Mouse (Mus musculus) thymus, postnatal 14 days (tissue): ENCODE data around the gene Ank.

Experiments
- DNase-seq: peaks from one replicate; pipeline ENCODE4 v3.0.0; 2021

Gene Ank

DNA sequence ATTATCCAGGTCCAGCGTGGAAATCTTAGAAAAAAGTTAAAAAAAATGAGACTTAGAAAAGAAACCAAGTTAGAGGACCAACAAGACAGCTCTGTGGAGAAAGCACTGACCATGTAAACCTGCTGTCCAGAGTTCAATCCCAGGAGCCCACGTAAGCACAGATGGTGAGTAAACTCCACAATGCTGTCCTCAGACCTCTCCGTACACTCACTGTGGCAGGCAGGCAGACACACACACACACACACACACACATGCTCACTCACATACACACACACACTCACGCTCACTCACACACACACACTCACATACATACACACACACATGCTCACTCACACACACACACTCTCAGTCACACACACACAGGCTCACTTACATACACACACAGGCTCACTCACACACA, 146.8 kb downstream of the Ank start:
- DNase-seq = no peak

DNA sequence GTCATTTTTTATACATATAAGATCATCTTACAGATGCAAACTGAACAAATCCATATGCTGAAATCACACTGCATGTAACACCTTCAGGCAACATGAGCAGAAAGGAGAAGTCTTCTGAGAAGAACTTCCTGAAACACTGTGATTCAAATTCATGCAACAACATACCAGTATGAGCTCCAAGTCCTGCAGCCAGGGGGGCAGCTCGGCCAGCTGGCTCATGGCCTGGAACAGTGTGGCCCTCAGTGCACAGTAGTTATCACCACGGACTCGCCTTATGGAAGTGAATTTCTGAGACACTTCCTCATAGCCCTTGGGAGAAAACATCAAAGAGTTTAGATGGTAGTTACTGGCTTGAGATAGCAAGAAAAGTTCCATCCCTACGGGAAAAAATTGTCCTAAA, 149.7 kb downstream of the Ank start:
- no peak for DNase-seq

DNA sequence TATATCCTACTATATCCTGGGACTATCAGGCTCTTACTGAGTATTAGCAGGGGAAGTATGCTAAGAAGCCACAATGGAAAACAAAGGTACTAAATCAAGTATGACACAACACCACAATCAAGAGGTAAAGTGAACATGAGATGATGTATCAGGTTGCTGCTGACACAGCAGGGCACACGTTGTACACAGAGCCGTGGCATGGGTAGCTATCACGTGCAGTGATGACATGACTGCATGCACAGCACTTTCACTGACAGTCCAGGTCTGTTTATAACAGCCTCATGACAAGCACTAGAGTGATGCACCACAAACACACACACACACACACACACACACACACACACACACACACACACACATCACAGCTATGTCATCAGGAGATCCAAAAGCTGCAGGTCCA, 150.8 kb downstream of the Ank start:
- DNase-seq = no peak

DNA sequence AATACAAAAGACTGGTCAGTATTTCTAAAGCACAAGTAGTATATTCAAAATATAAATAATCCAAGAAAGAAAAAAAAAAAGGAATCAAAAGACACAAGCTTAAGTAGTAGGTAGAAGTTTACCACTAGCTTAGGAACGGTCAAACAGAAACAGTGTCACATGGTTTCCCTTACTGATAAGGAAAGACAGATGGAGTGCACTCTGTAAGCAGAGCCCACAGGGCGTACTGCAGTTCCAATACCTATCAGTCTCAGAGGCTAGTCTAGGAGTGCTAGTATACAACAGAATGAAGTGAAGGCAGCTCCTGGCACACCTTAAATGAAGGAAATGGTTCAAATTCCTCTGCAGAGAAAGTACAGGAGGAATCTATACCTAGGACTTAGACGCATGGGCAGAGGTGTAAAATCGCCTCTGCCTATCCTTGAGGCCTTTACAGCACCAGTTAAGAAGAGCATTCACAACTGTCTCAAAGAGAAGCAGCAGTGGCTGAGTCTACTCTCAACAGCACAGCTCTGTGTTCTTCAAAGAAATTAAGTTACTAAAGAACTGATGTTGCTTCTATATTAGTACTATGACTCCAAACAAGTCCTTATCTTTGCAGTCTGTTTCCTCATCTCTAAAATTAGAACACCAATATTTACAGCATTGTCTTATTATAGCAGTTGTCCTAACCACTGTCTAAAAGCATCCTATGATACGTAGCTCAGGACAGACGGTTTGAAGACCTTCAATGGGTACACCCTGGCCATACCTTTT, 152.5 kb downstream of the Ank start:
- no peak for DNase-seq

DNA sequence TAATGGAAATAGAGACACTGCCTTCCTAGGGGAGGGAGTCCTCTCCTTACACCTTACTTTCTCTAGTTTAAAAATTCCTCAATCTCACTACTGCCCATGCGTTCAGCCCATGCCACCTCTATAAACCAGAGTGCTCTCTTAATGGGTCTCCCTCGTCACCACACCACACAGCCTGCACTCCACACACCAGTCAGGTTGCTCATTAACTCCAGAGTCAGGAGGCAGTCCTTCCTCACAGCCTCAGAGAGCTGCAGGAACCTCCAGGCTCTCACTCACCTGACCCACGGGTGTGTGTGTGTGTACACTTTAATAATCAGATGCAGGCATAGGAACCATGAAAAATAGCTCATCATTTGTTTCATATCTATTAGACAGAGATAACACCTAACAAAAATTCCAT, 153.2 kb downstream of the Ank start:
- DNase-seq = no peak

DNA sequence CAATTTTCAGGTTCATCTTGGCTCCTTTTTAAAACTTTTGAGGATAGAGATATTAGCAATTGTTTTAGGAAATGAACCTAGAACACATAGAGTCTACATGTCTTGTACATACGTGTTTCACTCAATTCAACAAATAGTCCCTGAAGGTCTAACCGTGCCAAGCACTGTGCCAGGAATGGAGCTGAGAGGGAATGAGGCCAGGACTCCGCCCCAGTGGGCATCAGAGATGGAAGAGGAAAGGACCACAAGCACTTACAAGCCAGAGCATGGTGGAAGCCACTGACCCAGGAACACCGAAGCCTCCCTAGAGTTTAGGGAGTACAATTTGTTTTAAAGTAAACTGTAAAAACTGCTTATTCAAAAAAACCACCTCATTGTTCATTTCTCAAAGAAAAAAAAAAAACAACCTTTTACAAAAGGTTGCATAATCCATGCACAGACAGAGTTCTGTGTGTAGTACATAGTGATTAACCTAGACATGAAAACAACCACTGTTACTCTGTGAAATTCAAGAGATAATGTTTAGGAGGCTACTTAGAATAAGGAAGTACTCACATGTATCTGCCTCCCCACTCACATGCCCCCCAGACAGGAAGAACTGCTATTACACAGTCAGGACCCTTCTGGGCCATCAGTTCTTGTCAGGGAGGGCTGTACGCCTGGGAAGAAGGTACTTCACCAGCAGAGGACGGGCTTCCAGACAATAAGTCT, 154.2 kb downstream of the Ank start:
- no peak for DNase-seq

DNA sequence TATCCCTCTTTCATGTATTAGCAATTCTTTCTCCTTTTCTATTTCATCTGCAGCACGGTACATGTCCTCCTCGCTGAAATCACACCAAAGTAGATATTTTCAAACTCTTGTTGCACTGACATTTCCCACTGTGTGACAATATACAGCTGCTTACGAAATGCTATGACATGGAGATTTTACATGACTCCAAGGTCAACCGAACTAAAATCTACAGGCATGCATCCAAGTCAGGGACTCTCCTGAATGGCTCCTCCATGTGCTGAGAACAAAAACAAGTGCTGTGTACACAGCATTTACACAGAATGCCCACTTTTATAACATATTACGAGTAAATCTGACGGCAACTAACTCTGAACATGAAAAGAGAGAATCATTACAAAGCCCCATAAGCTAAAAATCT, 156.8 kb downstream of the Ank start:
- no peak for DNase-seq

DNA sequence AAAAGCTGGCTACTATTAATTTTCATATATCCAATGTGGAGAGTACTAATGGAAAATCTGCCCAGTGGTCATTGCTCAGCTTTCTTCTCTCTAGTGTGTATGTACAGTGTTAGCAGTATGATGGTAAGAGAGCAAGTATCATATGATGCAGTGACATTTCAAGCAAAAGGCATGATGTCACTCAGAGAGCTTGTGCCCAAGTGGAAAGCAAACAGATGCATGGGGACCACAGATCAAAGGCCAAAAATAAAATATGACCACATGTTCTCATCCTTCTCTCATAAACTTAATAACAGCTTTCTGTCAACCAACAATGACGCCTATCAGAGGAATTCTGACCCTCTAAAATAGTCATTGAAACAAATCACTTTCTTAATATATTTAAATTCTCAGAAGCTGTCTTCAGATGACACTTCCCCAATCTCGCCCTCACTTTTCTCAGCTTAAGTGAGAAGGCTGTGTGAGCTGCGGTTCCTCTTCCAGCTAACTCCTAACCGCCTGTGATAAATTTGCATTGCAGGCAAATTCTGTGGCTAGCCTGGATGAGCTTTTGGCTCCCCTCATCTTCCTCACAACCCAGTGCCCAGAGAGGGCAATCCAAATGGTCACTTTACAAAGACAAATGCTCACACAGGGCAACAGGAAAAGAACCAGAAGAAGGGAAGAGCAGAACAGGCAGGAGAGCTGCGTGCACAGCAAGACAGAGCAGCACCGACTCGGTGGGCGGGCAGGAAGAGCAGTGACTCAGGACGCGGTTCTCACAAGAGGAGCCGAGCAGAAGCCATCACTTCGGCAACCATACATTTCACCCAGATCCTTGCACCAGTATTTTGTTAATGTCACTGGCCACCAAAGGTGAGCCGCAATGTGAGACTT, 158.8 kb downstream of the Ank start:
- DNase-seq = no peak

DNA sequence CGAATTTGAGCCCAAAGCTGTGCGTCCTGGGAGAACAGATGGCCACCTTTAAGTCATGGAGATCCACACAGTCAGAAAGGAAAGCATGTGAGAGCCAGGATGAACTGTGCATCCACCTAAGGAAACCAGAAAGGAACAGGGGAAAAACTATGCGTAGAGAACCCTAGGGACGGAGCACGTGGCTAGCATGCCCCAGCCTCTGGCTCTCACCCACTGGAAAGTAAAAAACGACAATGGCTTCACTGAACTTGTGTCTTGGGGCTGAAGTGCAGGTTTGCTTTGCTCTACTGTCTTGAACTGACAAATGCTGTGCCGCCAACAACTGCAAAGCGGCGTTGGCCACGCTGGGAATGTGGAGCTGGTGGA, 159.4 kb downstream of the Ank start:
- DNase-seq = no peak

DNA sequence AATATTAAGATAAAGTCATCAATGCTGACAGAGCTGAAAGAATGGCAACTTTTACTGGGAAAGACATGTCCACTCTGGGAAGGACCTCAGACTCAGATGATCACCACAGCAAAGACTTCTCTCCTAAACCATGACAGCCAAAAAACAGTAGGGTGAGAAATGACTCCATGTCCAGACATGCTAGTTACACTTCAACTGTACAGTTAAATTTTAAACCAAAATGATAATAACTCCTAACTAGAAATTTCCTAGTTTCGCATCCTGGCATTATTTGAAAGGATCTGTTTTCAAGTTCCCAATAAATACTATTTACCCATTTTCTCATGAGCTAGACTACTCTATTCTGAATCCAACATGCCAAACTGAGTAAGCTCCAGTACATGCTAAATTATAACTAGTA, 159.8 kb downstream of the Ank start:
- DNase-seq = no peak

DNA sequence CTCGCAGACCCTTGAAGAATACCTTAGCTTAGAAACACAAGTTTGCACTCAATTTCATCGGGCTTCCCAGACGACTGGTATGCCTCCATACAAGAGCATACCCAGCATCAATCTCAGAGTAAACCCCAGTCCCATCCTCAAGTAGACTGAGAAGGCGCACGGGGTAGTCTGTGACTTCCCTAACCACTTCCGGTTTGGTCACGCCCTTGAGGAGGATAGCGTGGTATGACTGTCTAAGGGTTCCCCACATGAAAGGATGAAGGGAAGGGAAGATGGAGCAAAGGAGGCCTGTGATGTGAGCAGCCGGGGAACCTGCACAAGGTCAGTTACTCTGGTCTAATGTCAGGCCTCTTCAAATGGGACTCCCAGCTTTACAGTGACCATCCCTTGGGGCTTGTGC, 161.3 kb downstream of the Ank start:
- peak; percentile 46 for DNase-seq

DNA sequence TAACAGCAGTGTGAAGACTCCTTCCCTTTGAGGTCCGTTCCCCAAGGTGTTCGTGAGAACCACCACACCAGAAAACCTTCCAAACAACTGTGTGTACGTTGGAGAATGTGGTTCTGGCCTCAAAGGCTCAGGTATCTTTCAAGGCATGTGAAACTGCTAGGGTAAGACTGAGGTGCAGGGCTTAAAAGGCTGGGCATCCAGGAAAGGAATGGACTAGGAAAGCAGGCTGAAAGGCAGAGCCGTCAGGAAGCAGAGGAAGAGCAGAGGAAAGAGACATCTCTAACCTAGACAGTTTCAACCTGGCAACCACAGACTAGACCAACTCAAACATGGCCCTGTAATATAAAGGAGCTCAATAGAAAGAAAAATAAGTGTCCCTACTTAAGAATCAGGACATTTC, 162.6 kb downstream of the Ank start:
- DNase-seq = no peak

DNA sequence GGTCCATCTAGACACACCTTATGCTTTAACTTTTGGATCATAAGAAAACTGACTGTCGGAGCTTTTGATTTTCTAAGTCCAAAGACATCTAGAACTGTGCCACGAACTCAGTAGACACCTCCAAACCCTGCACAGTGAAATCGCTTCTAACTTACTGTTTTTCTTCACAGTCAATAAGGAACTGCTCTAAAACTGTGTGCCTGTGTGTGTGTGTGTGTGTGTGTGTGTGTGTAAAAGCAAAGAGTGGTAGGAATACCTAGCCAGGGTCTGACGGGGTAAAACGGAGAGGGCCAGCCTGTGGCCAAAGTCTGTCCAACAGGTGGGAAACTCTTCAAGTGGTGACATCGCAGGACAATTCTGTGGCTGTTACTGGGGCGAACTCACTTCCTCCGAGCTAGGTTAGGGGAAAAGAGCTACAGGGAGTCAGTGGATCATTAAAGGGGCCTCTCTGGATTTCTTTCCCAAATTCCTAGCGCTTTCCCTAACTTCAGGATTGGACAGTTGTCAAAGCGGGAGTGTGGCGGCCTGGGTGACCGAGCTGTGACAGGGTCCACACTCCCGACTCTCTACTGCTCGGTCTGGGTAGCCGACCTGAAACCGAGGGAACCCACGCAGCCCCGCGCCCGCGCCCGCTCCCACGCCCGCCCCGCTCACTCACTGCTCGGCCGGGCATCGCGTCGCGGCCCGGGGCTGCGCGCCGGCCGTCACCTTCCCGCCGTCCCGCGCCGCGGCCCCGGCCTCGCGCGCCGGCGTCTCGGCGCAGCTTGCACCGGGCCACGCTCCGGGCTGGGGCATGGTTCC, 163.5 kb downstream of the Ank start:
- peak; percentile 17 for DNase-seq

DNA sequence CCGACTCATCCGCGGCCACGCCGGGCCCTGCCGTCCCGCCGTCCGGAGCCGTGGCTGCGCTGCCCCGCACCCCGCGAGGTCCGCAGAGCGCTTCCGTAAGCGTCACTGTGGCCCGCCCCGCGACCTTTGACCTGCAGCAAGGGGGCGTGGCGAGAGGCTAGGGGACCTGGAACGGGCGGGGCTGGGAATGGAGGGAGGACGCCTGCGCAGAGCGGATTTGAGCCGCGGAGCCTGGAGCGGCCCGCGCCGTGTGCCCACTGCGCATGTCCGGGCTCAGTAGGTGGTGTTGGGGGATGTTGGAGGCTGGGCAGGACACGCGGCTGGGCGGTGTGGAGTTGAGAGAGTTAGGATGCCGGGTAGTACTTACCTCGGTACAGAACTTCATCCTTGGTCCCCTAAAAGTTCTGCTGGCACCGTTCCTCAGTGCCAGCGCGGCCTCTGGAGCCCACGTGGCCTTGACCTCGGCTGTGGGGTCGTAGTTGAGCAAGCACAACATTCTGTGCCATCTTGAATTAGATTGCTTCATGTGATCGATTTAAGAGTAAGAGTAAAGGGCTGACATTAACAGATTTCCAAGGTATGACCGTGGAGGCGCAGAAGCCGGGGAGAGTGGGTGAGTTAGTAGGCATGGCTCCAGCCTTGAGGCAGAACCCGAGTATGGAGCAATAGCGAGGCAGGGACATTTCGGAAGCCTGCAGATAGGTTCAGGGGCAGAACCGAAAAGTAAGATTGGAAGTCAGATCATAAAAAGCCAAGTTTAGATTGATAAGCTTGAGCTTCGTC, 164.3 kb downstream of the Ank start, which contains the start of gene Otulin:
Gene Otulin (minus strand): TSS at position 93 of the 783 bp plus-strand sequence.
- peak; percentile 100 for DNase-seq

DNA sequence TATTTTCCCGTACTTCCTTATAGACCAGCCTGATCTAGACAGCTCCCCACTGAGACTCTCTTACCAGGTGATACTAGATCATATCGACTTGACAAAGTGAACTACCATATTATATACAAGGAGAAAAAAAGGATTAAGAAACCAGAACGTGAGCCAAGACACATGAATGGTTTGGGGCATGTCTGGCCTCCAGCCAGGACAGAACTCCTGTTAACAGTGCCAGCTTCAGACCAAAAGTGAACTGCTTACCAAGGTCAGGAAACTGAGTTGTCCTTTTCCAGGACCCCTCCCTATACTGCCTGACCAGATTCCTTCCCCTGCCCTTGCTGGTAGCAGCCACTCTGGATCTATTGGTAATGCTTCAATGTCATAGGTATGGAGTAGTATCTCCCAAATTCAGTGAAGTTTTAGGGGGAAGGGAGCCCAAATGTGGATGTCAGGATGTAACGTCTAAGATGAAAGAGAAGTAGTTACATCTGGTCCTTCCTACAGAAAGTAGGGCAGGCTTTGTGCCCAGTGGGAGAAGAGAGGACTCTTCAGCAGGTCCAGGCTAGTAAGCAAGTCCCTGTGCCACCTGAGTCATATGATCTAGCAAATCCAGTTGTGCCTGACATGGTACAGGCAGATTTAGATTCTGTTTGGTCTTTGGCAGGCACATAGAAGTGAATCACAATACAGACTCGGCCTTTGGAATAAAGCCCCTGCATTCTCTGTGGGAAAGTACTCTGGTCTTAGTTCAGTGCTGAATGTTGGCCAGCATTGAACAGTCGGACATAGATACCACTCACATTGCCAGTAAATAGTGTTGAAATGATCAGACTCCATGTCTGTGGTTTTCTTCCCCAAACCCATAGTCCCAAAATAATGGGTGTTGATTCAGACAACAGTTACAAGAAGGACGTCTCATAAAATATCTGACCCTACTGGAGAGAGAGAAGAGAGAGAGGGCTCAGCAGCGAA, 167.7 kb downstream of the Ank start:
- no peak for DNase-seq

DNA sequence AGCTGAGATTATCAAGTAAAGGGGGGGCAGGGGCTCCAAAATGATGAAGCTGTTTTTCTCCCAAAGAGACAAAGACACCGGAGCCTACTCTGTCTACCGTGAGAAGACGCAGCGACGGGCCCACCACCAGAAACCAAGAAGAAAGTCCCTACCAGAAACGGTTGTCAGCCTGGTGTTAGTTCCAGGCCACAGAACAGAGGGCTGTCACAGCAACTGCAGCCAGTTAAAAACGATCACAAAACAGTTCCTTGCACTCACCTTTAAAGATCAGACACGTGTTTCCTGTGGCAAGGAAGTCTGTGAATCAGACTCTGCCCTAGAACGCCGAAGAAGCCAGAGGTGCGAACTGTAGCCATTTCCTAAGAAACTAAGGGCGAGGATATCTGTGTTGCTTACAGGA, 174.7 kb downstream of the Ank start:
- DNase-seq = no peak

DNA sequence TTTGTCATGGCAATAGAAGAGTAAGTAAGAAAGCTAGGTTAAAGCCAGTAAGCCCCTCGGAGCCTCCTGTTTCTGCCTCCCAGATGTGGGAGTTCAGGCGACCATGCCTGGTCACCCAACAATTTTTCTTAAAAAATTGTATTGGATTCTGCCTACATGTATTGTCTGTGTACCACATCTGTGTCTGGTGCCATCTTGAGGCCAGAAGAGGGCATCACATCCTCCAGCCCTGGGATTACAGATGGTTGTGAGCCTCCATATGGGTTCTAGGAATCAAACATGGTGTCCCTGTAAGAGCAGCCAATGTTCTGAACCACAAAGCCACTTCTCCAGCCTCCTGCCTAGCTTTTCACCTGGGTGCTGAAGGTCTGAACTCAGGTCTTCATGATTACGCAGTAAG, 176.4 kb downstream of the Ank start:
- peak; percentile 52 for DNase-seq
